Mouse (Mus musculus) adrenal gland, postnatal 25 days (tissue): ENCODE data around the gene Endou. TPM values are rescaled to one million over a fixed set of nuclear protein-coding genes. Genes with fewer than 3 reads are reported as not detected.
"Not testable (repeated sequence)": the region's sequence is repeated elsewhere in the genome, so short reads cannot be mapped to it uniquely, and the experiment has no call there.

ENCODE experiments used
- DNase-seq: peaks from one replicate; pipeline ENCODE4 v3.0.0; 2021; ENCODE audit warnings: mixed read lengths
- total RNA-seq: library from RNA; stranded (reverse); gene quantifications from 2 replicates; pipeline ENCODE4 v1.2.3, GENCODE M21; 2021

Endou gene
- total RNA-seq, 1 experiment from 2014 or later, result 0.82 TPM

DNA sequence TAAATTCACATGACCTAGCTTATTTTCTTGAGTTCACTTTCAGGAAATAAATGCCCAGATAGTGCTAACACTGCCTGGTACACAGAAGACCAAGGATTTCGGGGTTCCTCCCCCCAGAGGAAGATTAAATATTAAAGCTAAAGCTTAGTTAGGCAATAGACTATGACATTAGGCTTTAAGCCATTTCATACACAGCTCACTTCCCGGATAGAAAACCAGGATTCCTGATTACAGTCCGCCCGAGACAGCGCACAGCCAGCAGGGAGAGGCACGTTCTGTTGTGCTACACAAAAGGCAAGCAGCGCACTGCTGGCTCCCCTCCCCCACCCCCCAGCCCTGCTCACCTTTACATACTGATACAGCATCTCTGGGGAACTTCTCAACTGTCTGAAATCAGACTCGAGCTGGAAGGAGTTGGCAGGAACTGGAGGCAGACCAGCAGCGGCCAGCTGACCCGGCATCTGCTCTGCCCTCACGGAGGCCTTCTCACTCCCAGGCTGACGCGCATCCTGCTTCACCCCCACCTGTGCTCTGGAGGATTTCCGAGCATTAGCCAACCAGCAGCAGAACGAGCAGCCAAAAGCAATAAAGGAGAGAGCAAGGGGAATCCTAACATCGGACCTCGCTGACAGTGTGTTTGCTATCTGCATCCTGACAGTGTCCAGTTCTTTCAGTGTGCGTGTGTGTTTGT lies 51.0 kb downstream of the Endou start:
- no peak for DNase-seq

- no peak for DNase-seq
These were observed 53.8 kb downstream of the Endou start for GRCm38 (mm10) chr15:97677341-97677740.

DNA sequence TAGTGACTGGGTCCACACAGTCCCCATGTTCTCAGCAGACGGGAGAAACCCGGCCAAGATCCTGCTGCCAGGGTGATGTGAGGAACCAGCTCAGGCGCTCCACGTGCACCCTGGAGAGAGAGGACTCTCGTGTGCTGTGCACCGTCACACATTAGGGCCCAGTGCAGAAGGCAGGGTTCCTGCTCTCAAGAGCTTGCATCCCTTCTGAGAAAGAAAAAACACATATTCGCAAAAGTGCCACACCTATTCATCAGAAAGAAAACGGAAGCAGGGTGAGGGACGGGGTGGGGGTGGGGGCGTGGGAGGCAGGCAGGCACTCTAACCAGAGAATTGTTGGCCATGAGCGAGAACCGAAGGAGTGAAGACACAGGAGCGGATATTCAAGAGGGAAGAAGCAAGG lies 55.2 kb downstream of the Endou start:
- no peak for DNase-seq

GRCm38 (mm10) chr15:97674423-97674822 lies 56.7 kb downstream of the Endou start:
- no peak for DNase-seq

DNA sequence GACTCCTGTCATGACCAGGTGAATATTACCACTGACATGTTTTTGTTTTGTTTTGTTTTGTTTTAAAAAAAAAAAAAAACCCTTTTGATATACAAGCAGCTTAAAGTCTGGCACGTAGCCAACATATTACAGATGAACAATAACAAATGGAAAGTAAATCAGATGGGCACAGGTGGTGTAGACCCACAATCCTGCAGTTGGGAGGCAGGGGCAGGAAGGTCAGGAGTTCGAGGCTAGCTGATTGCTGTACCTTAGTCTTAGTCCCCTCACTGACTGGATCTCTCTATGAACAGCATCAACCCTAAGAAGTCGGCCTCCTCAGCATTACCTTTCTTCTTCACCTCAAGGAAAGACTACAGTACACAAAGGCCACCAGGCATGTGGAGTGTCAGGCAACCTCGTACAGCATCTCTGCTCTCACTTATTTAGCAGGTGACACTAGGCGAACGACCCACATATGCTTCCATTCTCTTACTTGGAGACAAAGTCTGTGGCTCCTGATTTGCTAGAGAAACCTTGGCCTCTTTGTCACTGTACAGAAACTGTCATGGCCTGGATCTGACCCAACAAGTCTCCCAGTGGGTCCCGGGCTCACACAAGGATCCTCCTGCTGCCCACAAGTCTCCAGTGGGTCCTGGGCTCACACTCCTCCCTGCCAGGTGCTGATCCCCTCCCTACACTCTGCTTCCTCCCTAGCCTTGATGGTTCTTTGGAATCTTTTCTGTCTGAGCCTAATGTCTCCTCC lies 57.7 kb downstream of the Endou start:
- no peak for DNase-seq

DNA sequence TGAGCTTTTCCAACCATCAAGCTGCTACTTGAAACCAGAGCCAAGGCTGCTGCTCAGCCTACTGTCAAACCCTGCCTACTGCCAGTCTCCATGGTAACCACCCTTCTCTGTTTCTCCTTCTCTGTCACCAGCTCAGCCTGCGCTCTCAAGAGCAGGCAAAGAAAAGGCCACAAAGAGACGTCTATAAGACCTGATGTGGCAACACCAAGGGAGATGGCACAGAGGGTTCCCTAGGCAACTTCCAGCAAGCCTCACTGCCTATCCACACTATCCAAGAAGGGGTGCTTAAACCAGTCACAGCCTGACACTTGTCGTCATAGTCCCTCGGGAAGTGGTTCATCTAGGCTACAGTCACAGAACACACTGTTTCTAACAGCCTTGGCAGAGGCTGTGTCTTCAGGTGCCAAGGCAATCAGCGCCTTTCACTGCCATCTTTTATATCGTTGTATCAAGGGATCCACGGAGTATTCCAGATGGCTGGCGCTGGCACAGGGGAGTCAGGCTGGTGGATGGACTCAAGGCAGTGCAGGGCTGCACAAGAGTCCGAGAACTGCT lies 58.9 kb downstream of the Endou start:
- no peak for DNase-seq

- no peak for DNase-seq
These were observed 60.6 kb downstream of the Endou start for GRCm38 (mm10) chr15:97670554-97670953.

DNA sequence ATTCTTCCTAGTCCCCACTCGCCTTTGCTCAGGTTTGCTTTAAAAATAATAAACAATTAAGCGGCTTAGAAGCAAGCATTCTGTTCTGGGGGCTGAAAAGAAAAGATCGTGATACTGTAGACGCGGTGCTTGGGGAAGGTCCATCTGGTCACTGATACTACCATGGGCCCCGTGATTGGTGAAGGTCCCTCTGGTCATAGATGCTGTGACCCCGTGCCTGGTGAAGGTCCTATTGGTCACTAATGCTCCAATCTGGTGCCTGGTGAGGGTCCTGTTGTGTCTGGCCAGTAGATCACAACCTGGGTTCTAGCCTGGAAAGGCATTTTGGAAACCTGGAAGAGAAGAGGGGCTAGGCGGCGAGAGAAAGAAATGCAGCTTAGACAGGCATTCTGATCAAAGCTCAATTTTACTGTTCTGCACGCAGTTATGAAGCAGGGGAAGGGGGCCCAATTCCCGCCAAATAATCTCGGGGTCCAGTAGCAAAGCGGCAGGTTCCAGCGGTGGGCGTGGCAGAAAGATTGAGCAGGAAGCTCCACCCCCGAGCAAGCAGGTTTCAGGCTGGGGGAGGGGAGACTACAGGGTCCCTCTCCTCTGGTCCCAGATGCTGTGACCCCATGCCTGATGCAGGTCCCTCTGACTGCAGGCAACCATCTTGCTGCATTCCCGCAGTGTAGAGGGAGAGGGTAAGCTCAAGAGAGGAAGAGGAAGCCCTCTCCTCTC lies 62.8 kb downstream of the Endou start:
- not testable (repeated sequence) for DNase-seq

DNA sequence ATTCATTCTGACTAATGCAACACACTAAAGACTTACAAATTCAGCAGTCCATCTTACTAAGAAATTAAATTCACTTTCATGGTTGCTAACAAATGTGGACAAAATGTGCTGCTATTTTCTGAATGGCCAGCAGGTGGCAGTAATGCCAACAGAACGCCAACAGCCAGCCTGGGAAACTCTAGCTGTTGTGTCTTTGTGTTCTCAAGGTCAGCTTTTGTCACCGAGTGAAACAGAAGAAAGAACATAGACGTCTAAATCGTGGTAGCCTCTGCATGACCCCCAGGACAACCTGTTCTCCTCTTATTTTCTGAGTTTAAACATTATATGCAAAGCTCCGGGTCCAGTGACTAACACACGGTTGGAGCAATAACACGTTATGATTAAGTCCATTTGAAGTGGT lies 63.7 kb downstream of the Endou start:
- peak; percentile 50 for DNase-seq

- DNase-seq, result no peak
These were observed 64.7 kb downstream of the Endou start for GRCm38 (mm10) chr15:97666457-97666770.

GRCm38 (mm10) chr15:97665770-97666456 lies 65.2 kb downstream of the Endou start:
- DNase-seq, result no peak

GRCm38 (mm10) chr15:97664981-97665668 lies 66.0 kb downstream of the Endou start:
- DNase-seq, result no peak

- peak; percentile 68 for DNase-seq
These were observed 67.3 kb downstream of the Endou start for GRCm38 (mm10) chr15:97663750-97664406.

Other genes starting within 250 kb of the Endou start
- gene Rpap3, start 25.5 kb downstream of the Endou start, total RNA-seq, result 20.1 and 25.4 TPM in 2 replicates
- 16.9 and 26.0 TPM in 2 replicates for gene Rapgef3, start 36.6 kb upstream of the Endou start, total RNA-seq
- 92.4 and 108 TPM in 2 replicates for gene Slc48a1, start 47.2 kb upstream of the Endou start, total RNA-seq
- gene Hdac7, start 113.2 kb upstream of the Endou start, total RNA-seq, result 93.1 and 109 TPM in 2 replicates
- 6.0 and 8.0 TPM in 2 replicates for gene Vdr, start 179.3 kb upstream of the Endou start, total RNA-seq
- 43.9 and 68.2 TPM in 2 replicates for gene Tmem106c, start 232.9 kb upstream of the Endou start, total RNA-seq